Mouse (Mus musculus): ENCODE results near the gene Ltbp4.

DNA sequence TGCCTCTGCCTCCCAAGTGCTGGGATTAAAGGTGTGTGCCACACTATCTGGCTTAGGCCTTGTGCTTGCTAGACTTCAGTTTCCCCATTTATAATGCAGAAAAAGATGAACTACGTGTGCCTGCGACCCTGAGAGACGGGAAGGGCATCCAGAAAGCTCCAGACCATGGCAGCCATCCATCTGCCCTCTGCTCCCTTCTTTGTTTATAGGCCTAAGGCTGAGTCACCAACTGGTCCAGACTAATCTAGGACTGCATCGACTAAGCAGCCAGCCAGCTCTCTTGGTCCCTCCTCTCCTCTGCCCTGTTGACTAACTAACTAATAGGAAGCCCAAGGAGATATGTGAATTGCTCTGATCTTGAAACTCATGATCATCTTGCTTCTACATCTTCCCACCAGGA, 41.5 kb downstream of the Ltbp4 start:
- TF ChIP-seq CTCF (conservative IDR thresholded peaks at IDR 0.05; ENCODE audit: insufficient read depth, insufficient read length, low read depth, low read length): no peak
- no peak for TF ChIP-seq POLR2A (IDR thresholded peaks at IDR 0.05; ENCODE audit: low read depth, low read length)

Data from kidney, adult 2 months (tissue).